Mouse (Mus musculus): Measurements from ENCODE around the gene Lsamp. TPM values are rescaled to one million over a fixed set of nuclear protein-coding genes. Genes with fewer than 3 reads are reported as not detected.

Lsamp gene
- total and polyA plus RNA-seq, 3 experiments: 0.97 to 2.3 (median 1.1) TPM

DNA sequence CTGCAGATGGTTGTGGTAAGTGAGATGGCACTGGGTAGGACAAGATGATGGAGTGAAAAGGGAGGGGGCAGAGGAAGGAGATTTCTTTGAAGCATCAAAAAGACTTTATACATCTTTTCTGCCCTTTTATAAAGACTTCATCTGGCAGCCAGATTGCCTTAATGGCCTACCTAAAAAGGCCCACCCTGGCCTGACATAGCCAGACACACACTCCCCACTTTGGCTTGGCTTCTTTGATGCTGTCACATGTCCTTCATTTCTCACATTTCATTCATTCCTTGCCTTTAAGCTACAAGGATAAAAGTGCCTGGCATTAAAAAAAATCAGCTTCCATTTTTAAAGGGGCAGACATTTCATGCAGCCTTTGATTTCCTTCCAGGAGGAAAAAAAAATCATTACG lies 1803.0 kb downstream of the Lsamp start:
- no peak overlapping the region for H3K9ac ChIP-seq (ENCODE audit: low read depth, low read length)
- TF ChIP-seq POLR2A (IDR thresholded peaks at IDR 0.05; ENCODE audit: insufficient read depth, low read depth, low read length) (no peak), CTCF (IDR thresholded peaks at IDR 0.05) (no peak), EP300 (IDR thresholded peaks at IDR 0.05; ENCODE audit: insufficient read depth, low read depth, low read length) (no peak)
- H3K27ac ChIP-seq: no peak overlapping the region
- no peaks in the 10 kb centered on the region for H3K79me2 ChIP-seq (replicated peaks; ENCODE audit: control insufficient read depth, insufficient read depth, low read length)
- H3K27me3 ChIP-seq (ENCODE audit: control insufficient read depth, insufficient read depth, low read length): no peaks in the 10 kb centered on the region
- H3K36me3 ChIP-seq (ENCODE audit: control insufficient read depth, insufficient read depth, low read length): no peaks in the 10 kb centered on the region
- no peaks in the 10 kb centered on the region for H3K4me1 ChIP-seq (ENCODE audit: control insufficient read depth, insufficient read depth, low read length)
- WGBS: 29% methylated on average over 1 of the region's 1 CpGs
- H3K4me3 ChIP-seq: no peak overlapping the region
- intact Hi-C loops (cut with DNase I): no loop called here
- DNase-seq: no peak

- no peaks in the 10 kb centered on the region for H3K27me3 ChIP-seq (ENCODE audit: control insufficient read depth, insufficient read depth, low read length)
- no peak overlapping the region for H3K27ac ChIP-seq
- no peak for DNase-seq
- intact Hi-C loops (cut with DNase I): no loop called here
- no peaks in the 10 kb centered on the region for H3K4me1 ChIP-seq (ENCODE audit: control insufficient read depth, insufficient read depth, low read length)
- H3K79me2 ChIP-seq (replicated peaks; ENCODE audit: control insufficient read depth, insufficient read depth, low read length): no peaks in the 10 kb centered on the region
- H3K36me3 ChIP-seq (ENCODE audit: control insufficient read depth, insufficient read depth, low read length): no peaks in the 10 kb centered on the region
- 87% methylated on average over 2 of the region's 2 CpGs for WGBS
- no peak overlapping the region for H3K9ac ChIP-seq (ENCODE audit: low read depth, low read length)
- TF ChIP-seq EP300 (IDR thresholded peaks at IDR 0.05; ENCODE audit: insufficient read depth, low read depth, low read length) (no peak), POLR2A (IDR thresholded peaks at IDR 0.05; ENCODE audit: insufficient read depth, low read depth, low read length) (no peak), CTCF (IDR thresholded peaks at IDR 0.05) (no peak)
- H3K4me3 ChIP-seq: no peak overlapping the region
Measured at GRCm38 (mm10) chr16:41790016-41790415, 1805.9 kb downstream of the Lsamp start.

GRCm38 (mm10) chr16:41820369-41820768 lies 1836.2 kb downstream of the Lsamp start:
- Histone ChIP-seq H3K27me3 (ENCODE audit: control insufficient read depth, insufficient read depth, low read length) (no peaks in the 10 kb centered on the region), H3K4me1 (ENCODE audit: control insufficient read depth, insufficient read depth, low read length) (no peaks in the 10 kb centered on the region), H3K79me2 (replicated peaks; ENCODE audit: control insufficient read depth, insufficient read depth, low read length) (no peaks in the 10 kb centered on the region), H3K9ac (ENCODE audit: low read depth, low read length) (no peak overlapping the region), H3K4me3 (no peak overlapping the region), H3K36me3 (ENCODE audit: control insufficient read depth, insufficient read depth, low read length) (no peaks in the 10 kb centered on the region), H3K27ac (no peak overlapping the region)
- no peak for DNase-seq
- TF ChIP-seq EP300 (IDR thresholded peaks at IDR 0.05; ENCODE audit: insufficient read depth, low read depth, low read length) (no peak), CTCF (IDR thresholded peaks at IDR 0.05) (no peak), POLR2A (IDR thresholded peaks at IDR 0.05; ENCODE audit: insufficient read depth, low read depth, low read length) (no peak)
- WGBS: 84% methylated on average over 6 of the region's 6 CpGs
- intact Hi-C loops (cut with DNase I): no loop called here

DNA sequence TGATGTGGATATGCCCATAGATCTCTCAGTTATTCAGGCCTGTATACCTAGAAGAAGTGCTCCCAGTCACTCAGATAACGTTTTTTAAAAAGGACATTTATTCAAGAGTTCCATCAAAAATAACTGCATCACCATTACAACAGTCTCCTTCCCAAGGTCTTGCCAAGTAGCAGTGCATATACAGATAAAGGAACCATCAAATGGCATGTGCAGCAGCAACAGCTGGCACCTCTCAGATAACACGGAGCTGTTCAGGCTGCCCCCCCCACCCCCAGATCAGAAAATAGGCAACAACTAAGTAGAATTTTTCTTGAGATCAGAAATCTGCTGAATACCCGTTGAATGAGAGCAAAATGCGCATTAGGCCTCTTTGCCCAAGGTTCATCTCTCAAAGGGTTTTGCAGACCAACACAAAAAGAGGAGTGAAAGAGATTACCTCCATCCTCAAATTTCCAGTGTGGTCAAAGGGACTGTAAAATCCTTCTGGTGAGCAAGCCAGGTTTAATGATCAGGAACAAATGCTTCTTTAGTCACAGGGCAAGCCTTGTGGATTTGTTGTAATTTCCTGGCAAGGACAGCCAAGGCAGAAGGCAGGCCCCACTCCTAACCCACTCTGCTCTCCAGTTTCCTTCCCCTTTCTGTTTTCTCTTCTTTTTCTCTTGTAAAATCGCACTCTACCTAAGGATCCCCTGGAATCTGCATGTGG lies 1842.9 kb downstream of the Lsamp start:
- TF ChIP-seq CTCF (IDR thresholded peaks at IDR 0.05) (no peak), POLR2A (IDR thresholded peaks at IDR 0.05; ENCODE audit: insufficient read depth, low read depth, low read length) (no peak), EP300 (IDR thresholded peaks at IDR 0.05; ENCODE audit: insufficient read depth, low read depth, low read length) (no peak)
- WGBS: 57% methylated on average over 5 of the region's 5 CpGs
- intact Hi-C loops (cut with DNase I): no loop called here
- Histone ChIP-seq H3K79me2 (replicated peaks; ENCODE audit: control insufficient read depth, insufficient read depth, low read length) (no peaks in the 10 kb centered on the region), H3K4me1 (ENCODE audit: control insufficient read depth, insufficient read depth, low read length) (no peaks in the 10 kb centered on the region), H3K27ac (no peak overlapping the region), H3K27me3 (ENCODE audit: control insufficient read depth, insufficient read depth, low read length) (no peaks in the 10 kb centered on the region), H3K9ac (ENCODE audit: low read depth, low read length) (no peak overlapping the region), H3K36me3 (ENCODE audit: control insufficient read depth, insufficient read depth, low read length) (no peaks in the 10 kb centered on the region), H3K4me3 (no peak overlapping the region)
- DNase-seq: no peak

GRCm38 (mm10) chr16:41827605-41827948 lies 1843.4 kb downstream of the Lsamp start:
- Histone ChIP-seq H3K4me1 (ENCODE audit: control insufficient read depth, insufficient read depth, low read length) (no peaks in the 10 kb centered on the region), H3K4me3 (no peak overlapping the region), H3K9ac (ENCODE audit: low read depth, low read length) (no peak overlapping the region), H3K36me3 (ENCODE audit: control insufficient read depth, insufficient read depth, low read length) (no peaks in the 10 kb centered on the region), H3K79me2 (replicated peaks; ENCODE audit: control insufficient read depth, insufficient read depth, low read length) (no peaks in the 10 kb centered on the region), H3K27me3 (ENCODE audit: control insufficient read depth, insufficient read depth, low read length) (no peaks in the 10 kb centered on the region), H3K27ac (no peak overlapping the region)
- intact Hi-C loops (cut with DNase I): no loop called here
- DNase-seq: no peak
- TF ChIP-seq POLR2A (IDR thresholded peaks at IDR 0.05; ENCODE audit: insufficient read depth, low read depth, low read length) (no peak), EP300 (IDR thresholded peaks at IDR 0.05; ENCODE audit: insufficient read depth, low read depth, low read length) (no peak), CTCF (IDR thresholded peaks at IDR 0.05) (no peak)
- WGBS: 88% methylated on average over 3 of the region's 3 CpGs

- Histone ChIP-seq H3K4me3 (no peak overlapping the region), H3K9ac (ENCODE audit: low read depth, low read length) (no peak overlapping the region), H3K27ac (no peak overlapping the region), H3K27me3 (ENCODE audit: control insufficient read depth, insufficient read depth, low read length) (no peaks in the 10 kb centered on the region), H3K79me2 (replicated peaks; ENCODE audit: control insufficient read depth, insufficient read depth, low read length) (no peaks in the 10 kb centered on the region), H3K36me3 (ENCODE audit: control insufficient read depth, insufficient read depth, low read length) (no peaks in the 10 kb centered on the region), H3K4me1 (ENCODE audit: control insufficient read depth, insufficient read depth, low read length) (no peaks in the 10 kb centered on the region)
- no peak for TF ChIP-seq EP300 (IDR thresholded peaks at IDR 0.05; ENCODE audit: insufficient read depth, low read depth, low read length)
- no peak for TF ChIP-seq CTCF (IDR thresholded peaks at IDR 0.05)
- no peak for TF ChIP-seq POLR2A (IDR thresholded peaks at IDR 0.05; ENCODE audit: insufficient read depth, low read depth, low read length)
- DNase-seq: no peak
- intact Hi-C loops (cut with DNase I): loop anchor here (1.0 to 5.0 kb wide), 3 partner anchors 142 to 577 kb away; no protein-coding TSS in a partner anchor
- WGBS: 73% methylated on average over 3 of the region's 3 CpGs
Measured at GRCm38 (mm10) chr16:41834637-41835036, 1850.5 kb downstream of the Lsamp start.
